15 mouse cellular contexts compared by ENCODE assay signal in the genomic region with DNA sequence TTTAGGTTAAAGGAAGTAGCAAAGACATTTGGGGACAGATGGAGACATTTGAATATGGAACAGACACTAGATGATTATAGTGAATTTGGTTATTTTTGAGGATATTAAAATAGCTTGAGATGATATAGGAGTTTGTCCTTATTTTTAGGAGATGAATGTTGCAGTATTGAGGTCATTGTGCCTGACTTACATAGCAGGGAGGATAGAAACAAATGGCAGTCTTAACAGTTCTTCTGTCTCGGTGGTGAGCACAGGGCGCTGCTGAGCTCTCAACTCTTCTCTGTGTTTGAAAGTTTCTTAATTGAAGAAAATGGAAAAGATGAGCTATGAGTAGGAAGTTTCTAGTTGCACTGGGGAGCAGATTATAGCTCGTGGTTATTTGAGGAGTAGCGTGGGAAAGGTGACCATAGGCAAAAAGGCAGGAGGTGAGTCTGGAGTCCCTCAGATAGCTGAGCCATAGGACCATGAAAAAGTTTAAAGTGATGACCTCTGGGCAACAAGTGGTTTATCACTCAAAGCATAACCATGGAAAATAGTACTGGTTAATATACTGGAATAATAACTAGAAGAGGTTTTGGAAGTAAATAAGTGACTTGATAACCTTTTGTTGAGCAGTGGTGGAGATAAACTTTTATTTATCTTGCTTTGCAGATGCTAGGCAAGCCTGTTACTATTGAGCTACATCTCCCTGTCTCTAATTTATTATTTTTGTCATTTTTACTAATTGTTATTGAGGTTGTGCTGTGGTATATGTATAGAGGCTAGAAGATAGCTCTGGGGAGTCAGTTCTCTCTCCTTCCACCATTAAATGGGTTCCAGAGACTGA.
"Had no signal": no experiment of that assay in that cellular context is flagged by ENCODE, and none has a peak within 500 bp of the region (broad histone marks: within the 10 kb centered on the region; RNA-seq: fewer than 3 reads in every experiment).

No protein-coding gene starts in this region.

- H3K27me3 ChIP-seq: limb, embryonic 12.5 days; lung, embryonic 15.5 days; neural tube, embryonic 12.5 days; stomach, embryonic 15.5 days had no signal

- H3K4me1 ChIP-seq: limb, embryonic 12.5 days; lung, embryonic 15.5 days; neural tube, embryonic 12.5 days; stomach, embryonic 15.5 days had no signal

- H3K4me3 ChIP-seq: layer of hippocampus, adult 2 months; limb, embryonic 12.5 days; lung, embryonic 15.5 days; neural tube, embryonic 12.5 days; stomach, embryonic 15.5 days had no signal

- H3K9me3 ChIP-seq: limb, embryonic 12.5 days; lung, embryonic 15.5 days; neural tube, embryonic 12.5 days; stomach, embryonic 15.5 days had no signal

- ATAC-seq: intestine, postnatal 0 days had no signal

- H3K36me3 ChIP-seq: limb, embryonic 12.5 days; lung, embryonic 15.5 days; neural tube, embryonic 12.5 days; stomach, embryonic 15.5 days had no signal

- H3K4me2 ChIP-seq: limb, embryonic 12.5 days; lung, embryonic 15.5 days; neural tube, embryonic 12.5 days; stomach, embryonic 15.5 days had no signal

- DNase-seq: kidney, adult 8-10 months; kidney, postnatal 4 days; lung, postnatal 14 days; midbrain, embryonic 14.5 days; retina, postnatal 1 day; thymus, adult 2 months; thymus, postnatal 25 days had no signal

- H3K27ac ChIP-seq: kidney, postnatal 0 days; layer of hippocampus, adult 2 months; limb, embryonic 12.5 days; lung, embryonic 15.5 days; macrophage; neural tube, embryonic 12.5 days; stomach, embryonic 15.5 days had no signal

- H3K9ac ChIP-seq: limb, embryonic 12.5 days; lung, embryonic 15.5 days; neural tube, embryonic 12.5 days; stomach, embryonic 15.5 days had no signal
